Mouse (Mus musculus) ES-E14 (cell line): ENCODE measurements around the gene Grk2. TPM values are rescaled to one million over a fixed set of nuclear protein-coding genes. Genes with fewer than 3 reads are reported as not detected.

Experiments
- DNase-seq: peaks from one replicate; pipeline ENCODE4 v3.0.0-alpha.2; 2013; ENCODE audit warnings: low read depth, low spot score
- H3K27ac ChIP-seq: 2 replicates; pipeline ENCODE4 v1.5.1; 2012; ENCODE audit warnings: low read depth, mild to moderate bottlenecking, low read length, moderate library complexity, mixed read lengths; ENCODE audit not compliant: poor library complexity, insufficient read depth, severe bottlenecking
- H3K36me3 ChIP-seq: 2 replicates; pipeline ENCODE4 v1.6.1; 2012; ENCODE audit warnings: mild to moderate bottlenecking, low read length, moderate library complexity, mixed read lengths; ENCODE audit not compliant: control insufficient read depth, poor library complexity, insufficient read depth, severe bottlenecking
- H3K4me1 ChIP-seq, 2 experiments: fragments of 150-350 bp in 1 of 2; sonication (generic) in 1 of 2; 2 replicates each; pipeline ENCODE4 v1.6.1; 2012; ENCODE audit warnings: low read length in 2 of 2, mild to moderate bottlenecking in 1 of 2, mixed read lengths in 1 of 2; ENCODE audit not compliant: control insufficient read depth in 2 of 2, insufficient read depth in 2 of 2, poor library complexity in 1 of 2
- H3K4me3 ChIP-seq, 2 experiments: fragments of 150-350 bp in 1 of 2; sonication (generic) in 1 of 2; 2 replicates each; pipeline ENCODE4 v1.5.1; 2012; ENCODE audit warnings: low read length in 2 of 2, low read depth in 1 of 2, mild to moderate bottlenecking in 1 of 2, mixed read lengths in 1 of 2; ENCODE audit not compliant: insufficient read depth in 1 of 2, poor library complexity in 1 of 2, severe bottlenecking in 1 of 2
- H3K9ac ChIP-seq: 2 replicates; pipeline ENCODE4 v1.6.1; 2012; ENCODE audit warnings: low read depth, mild to moderate bottlenecking, low read length, mixed read lengths; ENCODE audit not compliant: poor library complexity, insufficient read depth, severe bottlenecking
- H3K9me3 ChIP-seq: fragments of 150-350 bp; sonication (generic); 2 replicates; pipeline ENCODE4 v1.6.1; 2012; ENCODE audit warnings: low read depth, mild to moderate bottlenecking, low read length; ENCODE audit not compliant: control insufficient read depth, insufficient read depth
- CHD2 ChIP-seq: IDR thresholded peaks from 2 replicates; pipeline ENCODE4 v1.6.1; 2014; ENCODE audit warnings: mild to moderate bottlenecking, low read depth, low read length, inconsistent platforms
- HCFC1 ChIP-seq: IDR thresholded peaks from 2 replicates; pipeline ENCODE4 v1.6.1; 2012; ENCODE audit warnings: low read length, inconsistent platforms, borderline replicate concordance; ENCODE audit not compliant: insufficient read depth
- MAFK ChIP-seq: IDR thresholded peaks from 2 replicates; pipeline ENCODE4 v1.6.1; 2014; ENCODE audit warnings: mild to moderate bottlenecking, low read depth, low read length, inconsistent platforms; ENCODE audit not compliant: insufficient read depth
- ZC3H11A ChIP-seq: IDR thresholded peaks from 2 replicates; pipeline ENCODE4 v1.6.1; 2012; ENCODE audit warnings: low read depth, mild to moderate bottlenecking, inconsistent platforms, low read length, borderline replicate concordance
- ZNF384 ChIP-seq: IDR thresholded peaks from 2 replicates; pipeline ENCODE4 v1.6.1; 2012; ENCODE audit warnings: low read depth, low read length, inconsistent platforms
- in situ Hi-C, 2 experiments: fragments of 600-800 bp; cut with MboI; formaldehyde crosslinking; loops; one replicate each; pipeline ENCODE4 v1.15.1; 2025; ENCODE audit warnings: low sequenced_read_pairs in 2 of 2, inconsistent platforms in 1 of 2; ENCODE audit not compliant: unreplicated experiment in 2 of 2
- total RNA-seq: library from RNA; depleted of rRNA; stranded (reverse); fragments of 300-350 nt; gene quantifications from 2 replicates; pipeline ENCODE4 v1.2.3, GENCODE M21; 2012

Grk2 gene
- total RNA-seq, 1 experiment: 56.1 TPM

- H3K4me1 ChIP-seq: peaks cover 3 to 4% of the 10 kb centered on the region in 2 experiments; a peak in 1 of 4 replicates
- no peaks in the 10 kb centered on the region for H3K9me3 ChIP-seq
- H3K27ac ChIP-seq: no peak overlapping the region
- no peak overlapping the region; the same call in 1 of the 2 replicates for H3K9ac ChIP-seq
- H3K4me3 ChIP-seq: peak overlapping the region; percentile 12 to 78; a peak in 1 of 4 replicates
- H3K36me3 ChIP-seq: peaks cover 23% of the 10 kb centered on the region
- in situ Hi-C loops: no loop called here
- no peak for TF ChIP-seq MAFK
- no peak for TF ChIP-seq ZC3H11A
- TF ChIP-seq HCFC1: no peak
- no peak for TF ChIP-seq ZNF384
- no peak for TF ChIP-seq CHD2
- no peak for DNase-seq
Observed at GRCm38 (mm10) chr19:4283653-4284052, 22.4 kb downstream of the Grk2 start.

- H3K27ac ChIP-seq: no peak within 1 kb of the TSS
- H3K4me3 ChIP-seq: peak within 1 kb of the TSS; percentile 74 to 78
- peaks cover 19% of the 10 kb centered on the region for H3K36me3 ChIP-seq
- H3K4me1 ChIP-seq: peaks cover 3 to 4% of the 10 kb centered on the region in 2 experiments; a peak in 1 of 4 replicates
- TF ChIP-seq HCFC1 (no peak), CHD2 (no peak), MAFK (no peak), ZC3H11A (no peak), ZNF384 (no peak)
- peak; percentile 79 for DNase-seq
- H3K9me3 ChIP-seq: no peaks in the 10 kb centered on the region
- in situ Hi-C loops: no loop called here
- peak within 1 kb of the TSS; percentile 58 for H3K9ac ChIP-seq
Observed at GRCm38 (mm10) chr19:4282898-4283553, 23.0 kb downstream of the Grk2 start, which contains the start of gene Ankrd13d. Ankrd13d (minus strand) TSS chr19:4283137.

GRCm38 (mm10) chr19:4280425-4280824 is 25.6 kb downstream of the Grk2 start:
- H3K27ac ChIP-seq: no peak overlapping the region
- no peak overlapping the region for H3K9ac ChIP-seq
- H3K9me3 ChIP-seq: no peaks in the 10 kb centered on the region
- H3K4me3 ChIP-seq: no peak overlapping the region
- TF ChIP-seq HCFC1: no peak
- TF ChIP-seq ZC3H11A: no peak
- no peak for TF ChIP-seq MAFK
- no peak for TF ChIP-seq CHD2
- TF ChIP-seq ZNF384: no peak
- H3K36me3 ChIP-seq: no peaks in the 10 kb centered on the region
- DNase-seq: no peak
- in situ Hi-C loops: no loop called here
- H3K4me1 ChIP-seq: peaks cover 3 to 4% of the 10 kb centered on the region in 2 experiments; a peak in 1 of 4 replicates

GRCm38 (mm10) chr19:4279487-4279886 is 26.5 kb downstream of the Grk2 start:
- peak; percentile 67 for DNase-seq
- TF ChIP-seq ZNF384 (no peak), MAFK (no peak), ZC3H11A (peak; percentile 57), HCFC1 (no peak)
- Histone ChIP-seq H3K4me1 (peaks cover 3 to 4% of the 10 kb centered on the region in 2 experiments; a peak in 1 of 4 replicates), H3K4me3 (no peak overlapping the region), H3K36me3 (no peaks in the 10 kb centered on the region), H3K27ac (no peak overlapping the region), H3K9ac (no peak overlapping the region), H3K9me3 (no peaks in the 10 kb centered on the region)
- in situ Hi-C loops: no loop called here

- no peak for DNase-seq
- H3K27ac ChIP-seq: no peak overlapping the region
- TF ChIP-seq ZNF384 (no peak), MAFK (no peak), CHD2 (no peak), HCFC1 (no peak)
- H3K36me3 ChIP-seq: no peaks in the 10 kb centered on the region
- no peak overlapping the region for H3K9ac ChIP-seq
- no peaks in the 10 kb centered on the region for H3K9me3 ChIP-seq
- no peak overlapping the region for H3K4me3 ChIP-seq
- H3K4me1 ChIP-seq: peaks cover 0 to 2% of the 10 kb centered on the region in 2 experiments; a peak in 1 of 4 replicates
- in situ Hi-C loops: no loop called here
Observed at GRCm38 (mm10) chr19:4270972-4271371, 35.0 kb downstream of the Grk2 start.
